Mouse (Mus musculus): ENCODE results near the gene Olfr743. TPM values are rescaled to one million over a fixed set of nuclear protein-coding genes. Genes with fewer than 3 reads are reported as not detected.

Olfr743 gene
- not detected for polyA plus RNA-seq (2015; fragmentation: Illumina TruSeq; extraction: RNeasy Lipid Tissue Mini Kit (QIAGEN cat#74804); ENCODE audit: insufficient read depth, low read depth, low replicate concordance)

GRCm38 (mm10) chr14:50521539-50521938 is at the start of gene Olfr743:
Gene Olfr743 (plus strand): TSS chr14:50521839.

GRCm38 (mm10) chr14:50472438-50472837 is 49.2 kb upstream of the Olfr743 start, which contains the start of gene Olfr741:
Gene Olfr741 (plus strand): TSS chr14:50472738.

DNA sequence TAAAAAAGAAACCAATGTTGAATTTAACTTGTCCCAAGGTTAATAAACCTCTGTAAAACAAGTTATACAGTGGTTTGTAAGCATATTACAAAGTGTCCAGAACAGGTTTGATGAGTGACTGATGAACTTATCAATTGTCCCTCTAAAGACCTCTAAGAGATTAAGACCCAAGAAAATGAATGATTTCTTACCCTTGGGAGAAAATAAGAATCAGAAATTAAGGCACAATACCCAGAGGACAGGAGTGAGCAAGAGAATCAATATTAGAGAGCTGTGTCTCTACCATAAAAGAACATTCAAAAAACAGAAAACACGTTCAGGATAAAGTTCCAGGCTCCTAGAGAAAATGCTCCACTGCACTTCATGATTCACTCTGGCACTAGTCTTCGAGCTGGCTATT is 18.3 kb upstream of the Olfr743 start, which contains the start of gene Olfr742:
Gene Olfr742, plus strand, starts transcription at position 301 of the 400 bp plus-strand sequence.

Other genes with a start within 250 kb of the Olfr743 start
- not detected for gene Olfr732, start 237.6 kb upstream of the Olfr743 start, polyA plus RNA-seq (2015; fragmentation: Illumina TruSeq; extraction: RNeasy Lipid Tissue Mini Kit (QIAGEN cat#74804); ENCODE audit: insufficient read depth, low read depth, low replicate concordance)
- gene Olfr733, start 220.3 kb upstream of the Olfr743 start, polyA plus RNA-seq (2015; fragmentation: Illumina TruSeq; extraction: RNeasy Lipid Tissue Mini Kit (QIAGEN cat#74804); ENCODE audit: insufficient read depth, low read depth, low replicate concordance): not detected
- not detected for gene Olfr734, start 195.1 kb upstream of the Olfr743 start, polyA plus RNA-seq (2015; fragmentation: Illumina TruSeq; extraction: RNeasy Lipid Tissue Mini Kit (QIAGEN cat#74804); ENCODE audit: insufficient read depth, low read depth, low replicate concordance)
- not detected for gene Olfr735, start 173.0 kb upstream of the Olfr743 start, polyA plus RNA-seq (2015; fragmentation: Illumina TruSeq; extraction: RNeasy Lipid Tissue Mini Kit (QIAGEN cat#74804); ENCODE audit: insufficient read depth, low read depth, low replicate concordance)
- not detected for gene Tlr11, start 163.9 kb upstream of the Olfr743 start, polyA plus RNA-seq (2015; fragmentation: Illumina TruSeq; extraction: RNeasy Lipid Tissue Mini Kit (QIAGEN cat#74804); ENCODE audit: insufficient read depth, low read depth, low replicate concordance)
- gene Olfr736, start 140.7 kb upstream of the Olfr743 start, polyA plus RNA-seq (2015; fragmentation: Illumina TruSeq; extraction: RNeasy Lipid Tissue Mini Kit (QIAGEN cat#74804); ENCODE audit: insufficient read depth, low read depth, low replicate concordance): not detected
- not detected for gene Olfr738, start 114.3 kb upstream of the Olfr743 start, polyA plus RNA-seq (2015; fragmentation: Illumina TruSeq; extraction: RNeasy Lipid Tissue Mini Kit (QIAGEN cat#74804); ENCODE audit: insufficient read depth, low read depth, low replicate concordance)
- gene Olfr739, start 103.2 kb upstream of the Olfr743 start, polyA plus RNA-seq (2015; fragmentation: Illumina TruSeq; extraction: RNeasy Lipid Tissue Mini Kit (QIAGEN cat#74804); ENCODE audit: insufficient read depth, low read depth, low replicate concordance): not detected
- gene Olfr740, start 76.3 kb upstream of the Olfr743 start, polyA plus RNA-seq (2015; fragmentation: Illumina TruSeq; extraction: RNeasy Lipid Tissue Mini Kit (QIAGEN cat#74804); ENCODE audit: insufficient read depth, low read depth, low replicate concordance): not detected
- not detected for gene Olfr741, start 49.1 kb upstream of the Olfr743 start, polyA plus RNA-seq (2015; fragmentation: Illumina TruSeq; extraction: RNeasy Lipid Tissue Mini Kit (QIAGEN cat#74804); ENCODE audit: insufficient read depth, low read depth, low replicate concordance)
- not detected for gene Olfr742, start 18.2 kb upstream of the Olfr743 start, polyA plus RNA-seq (2015; fragmentation: Illumina TruSeq; extraction: RNeasy Lipid Tissue Mini Kit (QIAGEN cat#74804); ENCODE audit: insufficient read depth, low read depth, low replicate concordance)
- not detected for gene Olfr744, start 93.0 kb downstream of the Olfr743 start, polyA plus RNA-seq (2015; fragmentation: Illumina TruSeq; extraction: RNeasy Lipid Tissue Mini Kit (QIAGEN cat#74804); ENCODE audit: insufficient read depth, low read depth, low replicate concordance)
- gene Olfr745, start 117.5 kb downstream of the Olfr743 start, polyA plus RNA-seq (2015; fragmentation: Illumina TruSeq; extraction: RNeasy Lipid Tissue Mini Kit (QIAGEN cat#74804); ENCODE audit: insufficient read depth, low read depth, low replicate concordance): not detected
- gene Olfr746, start 125.2 kb downstream of the Olfr743 start, polyA plus RNA-seq (2015; fragmentation: Illumina TruSeq; extraction: RNeasy Lipid Tissue Mini Kit (QIAGEN cat#74804); ENCODE audit: insufficient read depth, low read depth, low replicate concordance): not detected
- not detected for gene Olfr747, start 171.4 kb downstream of the Olfr743 start, polyA plus RNA-seq (2015; fragmentation: Illumina TruSeq; extraction: RNeasy Lipid Tissue Mini Kit (QIAGEN cat#74804); ENCODE audit: insufficient read depth, low read depth, low replicate concordance)
- gene Olfr748, start 185.5 kb downstream of the Olfr743 start, polyA plus RNA-seq (2015; fragmentation: Illumina TruSeq; extraction: RNeasy Lipid Tissue Mini Kit (QIAGEN cat#74804); ENCODE audit: insufficient read depth, low read depth, low replicate concordance): not detected
- gene Olfr749, start 223.3 kb downstream of the Olfr743 start, polyA plus RNA-seq (2015; fragmentation: Illumina TruSeq; extraction: RNeasy Lipid Tissue Mini Kit (QIAGEN cat#74804); ENCODE audit: insufficient read depth, low read depth, low replicate concordance): not detected

Data from pancreas, adult 10 weeks (tissue).